Mouse (Mus musculus): ENCODE data around the gene Tcf23. TPM values are rescaled to one million over a fixed set of nuclear protein-coding genes. Genes with fewer than 3 reads are reported as not detected.

Gene Tcf23
- polyA plus RNA-seq, 1 experiment from 2014 or later = not detected

DNA sequence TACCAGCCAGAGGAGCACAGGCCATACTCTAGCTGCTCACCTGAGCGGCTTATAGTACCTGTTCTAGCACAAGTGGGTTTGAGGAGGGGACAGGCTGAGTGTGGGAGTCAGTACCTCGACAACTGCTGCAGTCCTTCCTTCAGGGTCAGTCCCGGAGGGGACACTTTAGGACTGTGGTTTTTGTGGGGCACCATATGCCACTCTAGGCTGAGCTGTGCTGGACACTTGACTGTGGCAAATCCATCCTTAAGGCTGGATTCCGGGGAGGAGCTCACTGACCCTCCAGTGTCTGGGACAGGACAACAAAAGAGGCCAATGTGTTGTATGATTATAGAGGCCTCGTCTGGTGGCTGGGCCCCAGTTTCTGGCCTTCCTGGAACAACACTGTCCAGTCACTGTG is 15.9 kb upstream of the Tcf23 start:
- Histone ChIP-seq H3K27me3 (ENCODE audit: control insufficient read depth, insufficient read depth, low read length) (no peaks in the 10 kb centered on the region), H3K36me3 (ENCODE audit: control insufficient read depth, insufficient read depth, low read length) (peaks cover 17% of the 10 kb centered on the region), H3K4me2 (ENCODE audit: low read depth, severe bottlenecking) (no peak overlapping the region), H3K27ac (replicated peaks; ENCODE audit: low read depth, low read length) (no peak overlapping the region), H3K4me1 (ENCODE audit: control insufficient read depth, insufficient read depth, low read length) (no peaks in the 10 kb centered on the region), H3K4me3 (ENCODE audit: low read depth, low read length) (no peak overlapping the region), H3K9me3 (ENCODE audit: control insufficient read depth, low read length) (no peaks in the 10 kb centered on the region), H3K9ac (ENCODE audit: low read length) (no peak overlapping the region)
- 88% methylated on average over 5 of the region's 5 CpGs for WGBS
- DNase-seq (ENCODE audit: low spot score) (no peak), ATAC-seq (ENCODE audit: insufficient number of reproducible peaks, low FRiP score, low TSS enrichment, low read depth) (no peak)

DNA sequence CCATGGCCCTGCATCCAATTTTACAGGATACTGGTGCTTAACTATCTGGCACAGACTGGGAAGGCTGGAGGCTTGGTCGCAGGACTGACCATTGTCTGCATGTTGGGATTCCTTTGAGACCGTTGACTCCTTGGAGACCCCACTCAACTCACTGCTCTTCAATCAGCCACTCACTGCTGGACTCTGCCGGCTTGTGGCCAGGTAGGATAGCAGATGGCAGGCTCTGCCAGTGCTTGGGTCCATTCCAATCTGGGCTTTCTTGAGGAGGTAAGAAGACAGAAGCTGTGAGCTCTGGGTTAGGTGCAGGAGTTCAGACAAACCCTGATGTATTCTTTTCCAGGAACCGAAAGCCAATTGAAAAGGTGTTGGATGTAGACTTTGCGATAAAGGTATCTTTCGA is 14.4 kb upstream of the Tcf23 start:
- Histone ChIP-seq H3K9me3 (ENCODE audit: control insufficient read depth, low read length) (no peaks in the 10 kb centered on the region), H3K4me2 (ENCODE audit: low read depth, severe bottlenecking) (no peak overlapping the region), H3K9ac (ENCODE audit: low read length) (no peak overlapping the region), H3K4me1 (ENCODE audit: control insufficient read depth, insufficient read depth, low read length) (peaks cover 9% of the 10 kb centered on the region), H3K27ac (replicated peaks; ENCODE audit: low read depth, low read length) (no peak overlapping the region), H3K4me3 (ENCODE audit: low read depth, low read length) (no peak overlapping the region), H3K27me3 (ENCODE audit: control insufficient read depth, insufficient read depth, low read length) (no peaks in the 10 kb centered on the region), H3K36me3 (ENCODE audit: control insufficient read depth, insufficient read depth, low read length) (peaks cover 25% of the 10 kb centered on the region)
- 97% methylated on average over 6 of the region's 6 CpGs for WGBS
- DNase-seq (ENCODE audit: low spot score) (no peak), ATAC-seq (ENCODE audit: insufficient number of reproducible peaks, low FRiP score, low TSS enrichment, low read depth) (no peak)

- no peaks in the 10 kb centered on the region for H3K9me3 ChIP-seq (ENCODE audit: control insufficient read depth, low read length)
- ATAC-seq (ENCODE audit: insufficient number of reproducible peaks, low FRiP score, low TSS enrichment, low read depth) (no peak), DNase-seq (ENCODE audit: low spot score) (no peak)
- H3K9ac ChIP-seq (ENCODE audit: low read length) = no peak overlapping the region
- H3K4me1 ChIP-seq (ENCODE audit: control insufficient read depth, insufficient read depth, low read length) = peaks cover 13% of the 10 kb centered on the region
- no peaks in the 10 kb centered on the region for H3K27me3 ChIP-seq (ENCODE audit: control insufficient read depth, insufficient read depth, low read length)
- 95% methylated on average over 9 of the region's 9 CpGs for WGBS
- H3K4me2 ChIP-seq (ENCODE audit: low read depth, severe bottlenecking) = no peak overlapping the region
- peaks cover 25% of the 10 kb centered on the region for H3K36me3 ChIP-seq (ENCODE audit: control insufficient read depth, insufficient read depth, low read length)
- no peak overlapping the region for H3K27ac ChIP-seq (replicated peaks; ENCODE audit: low read depth, low read length)
- H3K4me3 ChIP-seq (ENCODE audit: low read depth, low read length) = no peak overlapping the region
Observed at GRCm38 (mm10) chr5:30954556-30954955, 13.9 kb upstream of the Tcf23 start.

DNA sequence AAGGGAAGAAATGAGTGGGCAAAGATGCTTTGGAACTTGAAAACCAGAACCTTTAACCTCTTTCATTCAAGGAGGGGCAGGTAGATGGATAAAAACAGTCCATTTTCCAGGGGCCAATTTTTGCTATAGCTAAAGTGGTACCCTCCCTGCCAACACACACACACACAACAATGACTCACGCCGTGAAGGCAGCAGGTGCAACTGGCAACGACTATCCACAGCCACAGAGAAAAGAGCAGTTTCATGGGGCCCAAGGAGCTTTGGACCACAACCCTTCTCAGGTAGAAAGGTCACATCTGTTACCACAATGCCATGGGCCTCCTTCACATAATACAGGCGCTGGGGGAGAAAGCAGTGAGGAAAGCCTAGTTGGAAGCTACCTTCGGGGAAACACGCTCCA is 12.7 kb upstream of the Tcf23 start:
- 95% methylated on average over 6 of the region's 6 CpGs for WGBS
- DNase-seq (ENCODE audit: low spot score) = no peak
- H3K27ac ChIP-seq (replicated peaks; ENCODE audit: low read depth, low read length) = no peak overlapping the region
- H3K4me1 ChIP-seq (ENCODE audit: control insufficient read depth, insufficient read depth, low read length) = peaks cover 13% of the 10 kb centered on the region
- no peak for ATAC-seq (ENCODE audit: insufficient number of reproducible peaks, low FRiP score, low TSS enrichment, low read depth)
- H3K36me3 ChIP-seq (ENCODE audit: control insufficient read depth, insufficient read depth, low read length) = peaks cover 25% of the 10 kb centered on the region
- no peaks in the 10 kb centered on the region for H3K9me3 ChIP-seq (ENCODE audit: control insufficient read depth, low read length)
- no peak overlapping the region for H3K4me3 ChIP-seq (ENCODE audit: low read depth, low read length)
- no peak overlapping the region for H3K4me2 ChIP-seq (ENCODE audit: low read depth, severe bottlenecking)
- no peaks in the 10 kb centered on the region for H3K27me3 ChIP-seq (ENCODE audit: control insufficient read depth, insufficient read depth, low read length)
- H3K9ac ChIP-seq (ENCODE audit: low read length) = no peak overlapping the region

- H3K27me3 ChIP-seq (ENCODE audit: control insufficient read depth, insufficient read depth, low read length) = no peaks in the 10 kb centered on the region
- DNase-seq (ENCODE audit: low spot score) = no peak
- peak overlapping the region; percentile 17; the same call in 1 of the 2 replicates for H3K9ac ChIP-seq (ENCODE audit: low read length)
Observed at GRCm38 (mm10) chr5:30957891-30958290, 10.6 kb upstream of the Tcf23 start.

DNA sequence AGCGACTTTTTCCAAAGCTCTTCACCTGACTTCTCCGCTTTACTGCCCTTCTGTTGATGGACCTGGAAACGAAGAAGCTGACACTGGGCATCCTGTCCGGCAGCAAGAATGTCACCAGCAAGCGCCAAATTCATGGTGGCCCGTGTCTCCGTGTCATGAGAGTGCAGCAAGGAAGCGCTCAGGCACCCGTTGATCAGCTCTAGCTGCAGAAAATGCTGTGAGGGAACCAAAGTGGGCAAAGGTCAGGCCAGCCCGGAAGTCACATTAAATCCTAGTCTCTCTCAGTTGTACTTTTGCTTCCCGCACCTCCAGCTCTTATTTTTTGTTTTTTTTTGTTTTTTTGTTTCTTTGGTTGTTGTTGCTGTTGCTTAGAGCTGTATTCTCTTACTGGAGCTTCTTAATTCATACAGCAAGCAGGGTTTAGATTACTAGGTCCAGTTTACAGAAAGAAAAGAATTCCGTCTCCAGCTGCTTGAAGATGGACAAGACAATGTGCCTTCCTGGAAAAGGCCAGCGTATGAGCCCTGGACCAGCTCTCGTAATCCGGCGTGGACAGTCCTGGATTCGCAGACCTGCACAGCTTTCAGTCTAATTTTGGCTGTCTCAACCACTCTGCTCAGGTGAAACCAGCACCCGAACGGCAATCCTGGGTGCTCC is 9.1 kb upstream of the Tcf23 start:
- peak; percentile 55; the same call in 1 of the 2 replicates for ATAC-seq (ENCODE audit: insufficient number of reproducible peaks, low FRiP score, low TSS enrichment, low read depth)

More at GRCm38 (mm10) chr5:30957891-30958290, 10.6 kb upstream of the Tcf23 start:
- Histone ChIP-seq H3K4me3 (ENCODE audit: low read depth, low read length) (no peak overlapping the region), H3K36me3 (ENCODE audit: control insufficient read depth, insufficient read depth, low read length) (peaks cover 25% of the 10 kb centered on the region), H3K9me3 (ENCODE audit: control insufficient read depth, low read length) (no peaks in the 10 kb centered on the region), H3K4me2 (ENCODE audit: low read depth, severe bottlenecking) (no peak overlapping the region), H3K27ac (replicated peaks; ENCODE audit: low read depth, low read length) (no peak overlapping the region), H3K4me1 (ENCODE audit: control insufficient read depth, insufficient read depth, low read length) (peaks cover 13% of the 10 kb centered on the region)
- WGBS = 95% methylated on average over 6 of the region's 6 CpGs
- ATAC-seq (ENCODE audit: insufficient number of reproducible peaks, low FRiP score, low TSS enrichment, low read depth) = no peak

GRCm38 (mm10) chr5:30959966-30960501 is 8.4 kb upstream of the Tcf23 start, which contains the start of gene Preb:
Gene Preb, minus strand, starts transcription at chr5:30960361.
- Histone ChIP-seq H3K36me3 (ENCODE audit: control insufficient read depth, insufficient read depth, low read length) (peaks cover 16% of the 10 kb centered on the region), H3K27me3 (ENCODE audit: control insufficient read depth, insufficient read depth, low read length) (no peaks in the 10 kb centered on the region), H3K9ac (ENCODE audit: low read length) (peak within 1 kb of the TSS; percentile 86), H3K4me3 (ENCODE audit: low read depth, low read length) (peak within 1 kb of the TSS; percentile 88), H3K9me3 (ENCODE audit: control insufficient read depth, low read length) (no peaks in the 10 kb centered on the region), H3K27ac (replicated peaks; ENCODE audit: low read depth, low read length) (peak within 1 kb of the TSS; percentile 73), H3K4me1 (ENCODE audit: control insufficient read depth, insufficient read depth, low read length) (peaks cover 13% of the 10 kb centered on the region), H3K4me2 (ENCODE audit: low read depth, severe bottlenecking) (peak within 1 kb of the TSS; percentile 90)
- peak; percentile 99 for DNase-seq (ENCODE audit: low spot score)
- peak; percentile 93 for ATAC-seq (ENCODE audit: insufficient number of reproducible peaks, low FRiP score, low TSS enrichment, low read depth)
- WGBS = under 1% methylated on average over 56 of the region's 56 CpGs

More for the DNA sequence above, 9.1 kb upstream of the Tcf23 start:
- Histone ChIP-seq H3K27ac (replicated peaks; ENCODE audit: low read depth, low read length) (peak overlapping the region; percentile 73), H3K4me2 (ENCODE audit: low read depth, severe bottlenecking) (peak overlapping the region; percentile 90), H3K36me3 (ENCODE audit: control insufficient read depth, insufficient read depth, low read length) (peaks cover 21% of the 10 kb centered on the region), H3K27me3 (ENCODE audit: control insufficient read depth, insufficient read depth, low read length) (no peaks in the 10 kb centered on the region), H3K9ac (ENCODE audit: low read length) (peak overlapping the region; percentile 86), H3K9me3 (ENCODE audit: control insufficient read depth, low read length) (no peaks in the 10 kb centered on the region), H3K4me1 (ENCODE audit: control insufficient read depth, insufficient read depth, low read length) (peaks cover 13% of the 10 kb centered on the region), H3K4me3 (ENCODE audit: low read depth, low read length) (peak overlapping the region; percentile 88)
- WGBS = 41% methylated on average over 19 of the region's 19 CpGs
- no peak for DNase-seq (ENCODE audit: low spot score)

GRCm38 (mm10) chr5:30960814-30961213 is 7.6 kb upstream of the Tcf23 start:
- Histone ChIP-seq H3K4me2 (ENCODE audit: low read depth, severe bottlenecking) (no peak overlapping the region; the same call in 1 of the 2 replicates), H3K4me3 (ENCODE audit: low read depth, low read length) (no peak overlapping the region), H3K27ac (replicated peaks; ENCODE audit: low read depth, low read length) (no peak overlapping the region), H3K9ac (ENCODE audit: low read length) (no peak overlapping the region), H3K4me1 (ENCODE audit: control insufficient read depth, insufficient read depth, low read length) (peaks cover 13% of the 10 kb centered on the region), H3K36me3 (ENCODE audit: control insufficient read depth, insufficient read depth, low read length) (peaks cover 10% of the 10 kb centered on the region), H3K9me3 (ENCODE audit: control insufficient read depth, low read length) (no peaks in the 10 kb centered on the region), H3K27me3 (ENCODE audit: control insufficient read depth, insufficient read depth, low read length) (no peaks in the 10 kb centered on the region)
- no peak for DNase-seq (ENCODE audit: low spot score)
- WGBS = 94% methylated on average over 2 of the region's 2 CpGs
- no peak for ATAC-seq (ENCODE audit: insufficient number of reproducible peaks, low FRiP score, low TSS enrichment, low read depth)

Data from limb, embryonic 11.5 days (tissue).